Mouse (Mus musculus): ENCODE measurements around the gene Ube2cbp. TPM values are rescaled to one million over a fixed set of nuclear protein-coding genes. Genes with fewer than 3 reads are reported as not detected.
A peak's percentile ranks its signal among the peaks of the same experiment; 100 is the strongest.

Ube2cbp gene
- polyA plus RNA-seq, 1 experiment: 1.3 TPM

- TF ChIP-seq CTCF (conservative IDR thresholded peaks at IDR 0.05; ENCODE audit: insufficient read depth, insufficient read length, low read depth, low read length): no peak
- TF ChIP-seq POLR2A (IDR thresholded peaks at IDR 0.05; ENCODE audit: low read depth, low read length): no peak
- 95% methylated on average over 3 of the region's 3 CpGs for WGBS
- Histone ChIP-seq H3K4me3 (ENCODE audit: insufficient read depth, low read depth, low read length) (no peak overlapping the region), H3K36me3 (ENCODE audit: control insufficient read depth, insufficient read depth, low read length) (no peaks in the 10 kb centered on the region), H3K27me3 (replicated peaks; ENCODE audit: control insufficient read depth, insufficient read depth, low read length) (no peaks in the 10 kb centered on the region), H3K27ac (ENCODE audit: insufficient read depth, low read depth, low read length) (no peak overlapping the region), H3K4me1 (ENCODE audit: control insufficient read depth, insufficient read depth, low read length) (no peaks in the 10 kb centered on the region)
- no peak for DNase-seq
These were observed 29.2 kb downstream of the Ube2cbp start for GRCm38 (mm10) chr9:86435510-86435909.

- Histone ChIP-seq H3K4me3 (ENCODE audit: insufficient read depth, low read depth, low read length) (no peak overlapping the region), H3K27me3 (replicated peaks; ENCODE audit: control insufficient read depth, insufficient read depth, low read length) (no peaks in the 10 kb centered on the region), H3K4me1 (ENCODE audit: control insufficient read depth, insufficient read depth, low read length) (no peaks in the 10 kb centered on the region), H3K36me3 (ENCODE audit: control insufficient read depth, insufficient read depth, low read length) (no peaks in the 10 kb centered on the region), H3K27ac (ENCODE audit: insufficient read depth, low read depth, low read length) (no peak overlapping the region)
- TF ChIP-seq CTCF (conservative IDR thresholded peaks at IDR 0.05; ENCODE audit: insufficient read depth, insufficient read length, low read depth, low read length) (no peak), POLR2A (IDR thresholded peaks at IDR 0.05; ENCODE audit: low read depth, low read length) (no peak)
- no peak for DNase-seq
- 72% methylated on average over 4 of the region's 4 CpGs for WGBS
These were observed 41.4 kb downstream of the Ube2cbp start for GRCm38 (mm10) chr9:86423331-86423730.

GRCm38 (mm10) chr9:86419366-86419765 lies 45.4 kb downstream of the Ube2cbp start:
- no peak for DNase-seq
- TF ChIP-seq POLR2A (IDR thresholded peaks at IDR 0.05; ENCODE audit: low read depth, low read length): no peak
- no peak for TF ChIP-seq CTCF (conservative IDR thresholded peaks at IDR 0.05; ENCODE audit: insufficient read depth, insufficient read length, low read depth, low read length)
- Histone ChIP-seq H3K4me3 (ENCODE audit: insufficient read depth, low read depth, low read length) (no peak overlapping the region), H3K4me1 (ENCODE audit: control insufficient read depth, insufficient read depth, low read length) (no peaks in the 10 kb centered on the region), H3K36me3 (ENCODE audit: control insufficient read depth, insufficient read depth, low read length) (no peaks in the 10 kb centered on the region), H3K27ac (ENCODE audit: insufficient read depth, low read depth, low read length) (no peak overlapping the region), H3K27me3 (replicated peaks; ENCODE audit: control insufficient read depth, insufficient read depth, low read length) (no peaks in the 10 kb centered on the region)
- WGBS: 74% methylated on average over 6 of the region's 6 CpGs

DNA sequence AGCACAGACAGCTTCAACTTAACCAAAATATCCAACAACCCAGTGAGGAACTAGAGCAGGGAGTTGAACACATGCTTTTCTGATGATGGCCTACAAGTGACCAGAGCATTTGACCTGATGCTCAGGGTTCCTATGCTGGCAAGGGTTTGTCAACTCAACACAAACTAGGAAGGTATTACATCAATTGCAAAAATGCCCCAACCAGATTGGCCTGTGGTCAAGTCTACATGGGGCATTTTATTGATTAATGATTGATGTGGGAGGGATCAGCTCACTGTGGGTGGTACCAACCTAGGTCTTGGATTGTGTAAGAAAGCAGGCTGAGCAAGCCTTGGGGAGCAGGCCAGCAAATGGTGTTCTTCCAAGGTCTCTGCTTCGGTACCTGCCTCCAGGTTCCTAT lies 46.8 kb downstream of the Ube2cbp start:
- no peak for TF ChIP-seq POLR2A (IDR thresholded peaks at IDR 0.05; ENCODE audit: low read depth, low read length)
- TF ChIP-seq CTCF (conservative IDR thresholded peaks at IDR 0.05; ENCODE audit: insufficient read depth, insufficient read length, low read depth, low read length): no peak
- WGBS: 90% methylated on average over 1 of the region's 1 CpGs
- Histone ChIP-seq H3K27me3 (replicated peaks; ENCODE audit: control insufficient read depth, insufficient read depth, low read length) (no peaks in the 10 kb centered on the region), H3K4me1 (ENCODE audit: control insufficient read depth, insufficient read depth, low read length) (no peaks in the 10 kb centered on the region), H3K4me3 (ENCODE audit: insufficient read depth, low read depth, low read length) (no peak overlapping the region), H3K36me3 (ENCODE audit: control insufficient read depth, insufficient read depth, low read length) (no peaks in the 10 kb centered on the region), H3K27ac (ENCODE audit: insufficient read depth, low read depth, low read length) (no peak overlapping the region)
- DNase-seq: no peak

- Histone ChIP-seq H3K36me3 (ENCODE audit: control insufficient read depth, insufficient read depth, low read length) (no peaks in the 10 kb centered on the region), H3K4me1 (ENCODE audit: control insufficient read depth, insufficient read depth, low read length) (no peaks in the 10 kb centered on the region), H3K27ac (ENCODE audit: insufficient read depth, low read depth, low read length) (no peak overlapping the region), H3K27me3 (replicated peaks; ENCODE audit: control insufficient read depth, insufficient read depth, low read length) (no peaks in the 10 kb centered on the region), H3K4me3 (ENCODE audit: insufficient read depth, low read depth, low read length) (no peak overlapping the region)
- TF ChIP-seq POLR2A (IDR thresholded peaks at IDR 0.05; ENCODE audit: low read depth, low read length): no peak
- peak; percentile 49 for TF ChIP-seq CTCF (conservative IDR thresholded peaks at IDR 0.05; ENCODE audit: insufficient read depth, insufficient read length, low read depth, low read length)
- peak; percentile 19 for DNase-seq
- WGBS: 58% methylated on average over 6 of the region's 6 CpGs
These were observed 69.0 kb downstream of the Ube2cbp start for GRCm38 (mm10) chr9:86395785-86396184.

DNA sequence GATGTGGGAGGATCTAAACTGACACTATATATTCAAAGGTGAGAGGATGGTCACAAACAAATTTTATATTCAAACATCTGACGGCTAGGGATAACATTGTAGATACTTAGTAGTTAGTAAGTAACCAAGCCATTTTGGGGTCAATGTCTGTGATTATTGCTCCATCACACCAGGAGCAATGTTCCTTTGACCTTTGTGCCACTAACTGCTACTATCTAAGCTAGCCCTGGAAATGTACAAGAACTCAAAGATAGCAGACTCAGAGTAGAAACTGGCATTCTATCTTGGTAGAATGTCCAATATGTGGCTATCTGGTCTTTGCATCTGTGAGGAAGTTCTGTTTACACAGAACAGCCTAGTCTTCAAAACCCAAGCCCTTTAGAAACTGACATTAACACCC lies 69.7 kb downstream of the Ube2cbp start:
- H3K27ac ChIP-seq (ENCODE audit: insufficient read depth, low read depth, low read length): no peak overlapping the region
- H3K27me3 ChIP-seq (replicated peaks; ENCODE audit: control insufficient read depth, insufficient read depth, low read length): no peaks in the 10 kb centered on the region
- H3K36me3 ChIP-seq (ENCODE audit: control insufficient read depth, insufficient read depth, low read length): no peaks in the 10 kb centered on the region
- no peak overlapping the region for H3K4me3 ChIP-seq (ENCODE audit: insufficient read depth, low read depth, low read length)
- peak; percentile 13 for DNase-seq
- no peaks in the 10 kb centered on the region for H3K4me1 ChIP-seq (ENCODE audit: control insufficient read depth, insufficient read depth, low read length)
- WGBS: 55% methylated on average over 1 of the region's 1 CpGs
- no peak for TF ChIP-seq CTCF (conservative IDR thresholded peaks at IDR 0.05; ENCODE audit: insufficient read depth, insufficient read length, low read depth, low read length)
- TF ChIP-seq POLR2A (IDR thresholded peaks at IDR 0.05; ENCODE audit: low read depth, low read length): no peak

DNA sequence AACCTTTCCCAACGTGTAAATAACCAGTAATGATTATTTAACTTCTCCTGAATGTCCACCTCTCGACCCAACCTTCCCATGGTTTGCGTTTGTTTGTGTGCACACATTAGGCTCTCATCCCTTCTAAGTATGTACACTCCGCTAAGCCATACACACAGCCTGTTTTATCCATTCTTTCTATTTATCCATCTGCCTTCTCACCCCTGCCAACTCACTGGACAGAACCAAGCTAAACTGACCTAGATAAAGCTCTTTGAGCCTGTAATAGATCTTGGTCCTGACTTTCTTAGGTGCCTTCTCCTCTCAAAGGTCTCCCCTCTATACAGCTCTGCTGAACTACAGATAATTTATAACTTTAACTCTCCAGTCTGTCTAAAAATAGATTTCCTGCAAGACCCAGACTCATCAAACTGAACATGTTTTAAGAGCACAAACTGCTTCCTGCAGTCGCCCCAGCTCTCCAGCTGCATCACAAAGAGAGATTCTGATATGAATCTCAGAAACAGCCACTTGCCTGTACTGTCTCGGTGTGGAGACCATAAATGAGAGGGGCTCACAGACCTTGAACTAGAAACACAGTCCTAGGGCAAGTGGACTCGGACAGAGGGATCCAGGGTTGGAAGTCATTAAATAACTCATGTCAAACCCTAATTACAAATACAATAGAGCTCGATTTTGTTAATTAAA lies 71.0 kb downstream of the Ube2cbp start:
- DNase-seq: no peak
- TF ChIP-seq POLR2A (IDR thresholded peaks at IDR 0.05; ENCODE audit: low read depth, low read length): no peak
- no peak for TF ChIP-seq CTCF (conservative IDR thresholded peaks at IDR 0.05; ENCODE audit: insufficient read depth, insufficient read length, low read depth, low read length)
- Histone ChIP-seq H3K4me3 (ENCODE audit: insufficient read depth, low read depth, low read length) (no peak overlapping the region), H3K27me3 (replicated peaks; ENCODE audit: control insufficient read depth, insufficient read depth, low read length) (no peaks in the 10 kb centered on the region), H3K4me1 (ENCODE audit: control insufficient read depth, insufficient read depth, low read length) (no peaks in the 10 kb centered on the region), H3K36me3 (ENCODE audit: control insufficient read depth, insufficient read depth, low read length) (no peaks in the 10 kb centered on the region), H3K27ac (ENCODE audit: insufficient read depth, low read depth, low read length) (no peak overlapping the region)
- 50% methylated on average over 8 of the region's 8 CpGs for WGBS

Measured in kidney, adult 2 months (tissue).